Mouse (Mus musculus) right cerebral cortex, postnatal 10 days (tissue): Measurements from ENCODE around the gene Tas2r143.
A peak's percentile ranks its signal among the peaks of the same experiment; 100 is the strongest.

Experiments used
- DNase-seq, 2 experiments: peaks; one replicate each; pipeline ENCODE4 v3.0.0; 2021; ENCODE audit warnings: low spot score in 2 of 2

Gene Tas2r143

DNA sequence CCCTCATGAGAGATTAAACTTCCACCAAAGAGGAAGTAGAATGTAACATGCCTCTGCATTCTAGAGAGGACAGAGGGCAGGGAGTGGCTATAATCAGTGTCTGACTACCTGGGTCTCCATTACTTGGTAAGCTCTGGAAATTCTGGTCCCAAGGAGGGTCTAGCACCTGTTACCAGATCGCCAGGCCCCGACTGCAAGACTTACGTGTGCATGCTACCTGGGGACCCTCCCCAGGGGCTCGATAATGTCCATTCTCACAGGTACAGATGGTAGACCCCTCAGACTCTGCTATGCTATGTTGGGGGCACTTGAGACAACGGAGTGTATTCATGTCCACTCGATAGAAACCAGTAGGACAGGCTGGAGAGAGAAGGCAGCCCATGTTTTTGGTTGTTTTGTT, 34.8 kb upstream of the Tas2r143 start:
- no peak for DNase-seq

DNA sequence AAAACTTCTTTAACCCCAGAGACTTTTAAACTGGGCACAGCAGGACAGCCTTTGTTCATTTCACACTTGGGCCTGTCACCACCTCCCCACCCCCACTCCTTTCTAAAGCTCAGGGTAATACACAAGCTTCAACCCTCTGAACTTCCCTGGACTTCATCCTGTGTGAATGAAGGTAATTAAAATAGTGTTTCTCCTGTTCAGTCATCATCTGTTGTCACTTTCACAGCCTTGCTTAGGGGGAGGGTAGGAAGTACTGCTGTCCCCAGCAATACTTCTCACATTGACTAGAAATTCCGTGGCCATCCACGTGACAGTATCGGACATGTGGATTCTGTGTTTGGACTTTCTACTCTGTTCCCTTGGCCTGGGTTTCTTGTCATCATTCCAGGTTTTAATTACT, 30.2 kb upstream of the Tas2r143 start:
- no peak for DNase-seq

DNA sequence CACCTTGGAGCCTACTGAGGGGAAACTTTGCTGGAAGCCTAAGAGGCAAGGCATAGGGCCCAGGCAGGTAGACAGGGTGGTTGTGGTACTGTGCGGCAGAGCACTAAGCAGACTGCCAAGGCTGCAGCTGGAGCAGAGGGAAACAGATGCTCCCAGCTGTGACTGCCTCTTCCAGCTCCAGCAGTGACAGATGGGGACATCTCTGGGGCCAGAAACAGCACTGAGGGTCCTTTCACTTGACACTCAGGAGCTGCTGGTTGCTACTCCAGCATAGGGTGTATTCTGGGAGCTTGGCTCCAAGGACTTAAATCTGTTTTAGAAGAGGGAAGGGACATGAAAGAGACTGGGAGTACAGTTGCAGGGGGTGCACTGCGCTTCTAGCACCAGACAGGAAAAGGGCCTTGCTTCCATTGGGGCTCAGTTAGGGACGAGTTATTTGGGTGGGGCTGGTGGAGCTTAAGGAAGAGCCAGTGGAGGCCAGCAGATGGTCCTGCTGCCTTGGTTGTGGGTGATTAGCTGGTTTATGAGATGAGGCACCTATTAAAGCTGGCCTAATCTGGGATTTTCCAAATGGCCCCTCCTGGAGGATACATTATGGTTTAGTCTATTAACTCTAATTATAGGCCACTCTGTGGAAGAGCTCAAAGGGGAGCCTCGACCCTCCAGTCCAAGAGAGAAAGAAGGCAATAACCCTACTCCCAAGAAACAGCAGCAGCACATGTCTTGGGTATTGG, 29.2 kb upstream of the Tas2r143 start:
- DNase-seq: no peak

DNA sequence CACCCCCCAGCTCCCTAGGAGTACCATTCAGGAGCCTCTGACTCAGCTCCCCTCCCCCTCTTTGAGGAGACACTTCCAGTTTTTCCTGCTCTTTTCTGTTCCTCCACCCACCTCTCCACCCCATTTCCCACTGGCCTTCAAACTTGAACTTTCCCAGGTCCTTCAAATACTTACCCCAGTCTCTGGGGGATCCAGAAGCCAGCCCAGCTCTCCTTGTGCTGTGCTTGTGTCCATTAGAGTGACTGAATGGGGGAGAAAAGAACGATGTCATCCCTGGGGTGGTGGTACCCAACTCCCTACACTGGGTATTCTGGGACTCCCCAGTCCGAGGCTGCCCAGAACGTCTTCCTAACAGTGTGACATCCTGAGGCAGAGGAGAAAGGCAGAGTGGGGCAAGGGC, 28.0 kb upstream of the Tas2r143 start:
- no peak for DNase-seq

DNA sequence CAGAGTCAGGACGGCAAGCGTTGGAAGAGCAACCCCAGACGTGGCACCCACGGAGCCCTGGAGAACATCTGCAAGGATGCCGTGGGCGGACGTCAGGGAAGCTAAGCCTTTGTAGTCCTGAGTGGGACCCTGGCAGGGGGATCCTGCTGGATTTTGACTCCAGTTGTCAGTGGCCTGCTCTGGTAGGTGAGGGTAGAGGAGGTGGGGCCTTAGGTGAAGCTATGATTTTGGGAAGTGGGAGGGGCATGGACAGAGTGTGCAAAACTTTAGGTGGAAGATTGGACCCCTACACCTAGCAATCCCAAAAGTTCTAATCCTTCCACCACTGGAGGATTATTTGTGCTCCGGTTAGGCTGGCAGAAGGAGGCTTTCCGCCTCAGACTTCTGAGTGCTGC, 27.6 kb upstream of the Tas2r143 start:
- no peak for DNase-seq

DNA sequence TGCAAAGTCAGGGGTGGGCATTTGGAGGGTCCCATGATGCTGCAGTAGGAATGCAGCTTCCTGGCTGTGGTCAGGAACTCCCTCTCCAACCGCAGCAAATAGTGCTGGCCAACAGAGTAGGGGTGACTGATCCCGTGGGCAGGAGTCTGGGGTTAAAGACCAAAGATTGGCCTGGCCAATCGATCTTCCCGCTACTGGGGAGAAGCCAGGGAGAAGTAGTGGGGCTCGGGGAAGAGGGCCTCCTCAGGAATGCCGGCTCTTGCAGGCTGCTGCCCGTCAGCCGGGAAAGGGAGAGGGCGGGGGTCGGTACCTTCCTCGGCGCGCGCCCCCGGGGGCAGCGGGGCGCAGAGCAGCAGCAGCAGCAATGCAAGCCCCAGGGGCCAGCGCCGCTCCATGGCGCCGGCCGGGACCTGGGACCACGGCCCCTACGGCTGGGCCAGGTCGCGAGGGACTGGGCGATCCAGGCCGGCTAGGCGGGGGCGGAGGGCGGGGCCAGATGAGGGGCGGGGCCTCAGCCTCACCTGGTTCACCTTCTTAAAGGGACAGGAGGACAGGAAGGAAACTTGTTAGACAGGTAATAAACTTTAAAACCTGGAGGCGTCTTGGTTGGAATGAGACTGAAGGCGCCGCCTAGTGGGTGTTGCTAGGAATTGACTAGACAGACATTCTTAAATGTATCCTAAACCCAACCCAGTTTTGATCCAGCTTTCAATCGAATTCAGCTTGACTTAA, 27.1 kb upstream of the Tas2r143 start, which contains the start of gene Epha1:
TSS of gene Epha1 (minus strand) at position 453 of the 732 bp plus-strand sequence.
- peak in 1 of 2 experiments; percentile 80 for DNase-seq

DNA sequence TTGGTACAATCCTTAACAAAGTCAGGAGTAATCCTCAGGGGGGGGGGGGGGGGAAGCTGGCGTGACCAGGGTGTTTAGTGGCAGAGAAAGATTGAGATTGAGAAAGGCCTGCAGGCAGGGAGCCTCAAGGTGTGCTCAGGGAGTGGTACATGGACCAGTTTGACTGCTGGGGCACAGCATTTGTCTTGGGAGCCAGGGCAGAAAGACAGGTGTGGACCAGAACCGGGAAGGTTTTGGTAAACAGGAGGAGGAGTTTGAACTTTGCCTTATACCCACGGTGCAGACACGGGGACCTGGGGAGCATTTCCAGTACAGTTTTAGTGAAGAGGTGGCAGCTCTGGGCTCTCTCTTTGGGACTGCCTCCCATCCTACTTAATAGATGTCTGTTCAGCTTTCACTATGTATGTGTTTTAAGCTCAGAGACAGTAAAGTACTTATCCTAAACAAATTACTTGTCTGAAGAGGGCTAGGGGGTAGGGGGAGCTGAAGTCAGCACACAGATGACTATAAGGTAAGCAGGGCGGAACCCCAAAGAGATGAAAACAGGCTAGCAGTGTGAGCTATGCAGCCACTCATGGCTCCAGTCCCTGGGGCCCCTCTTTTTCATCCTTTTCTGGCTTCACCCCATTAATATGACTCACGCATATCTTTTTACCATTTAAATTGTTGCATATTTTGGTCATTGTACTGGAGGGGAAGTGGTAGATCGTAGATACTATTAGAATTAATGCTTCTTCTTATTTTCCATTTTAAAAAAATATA, 26.2 kb upstream of the Tas2r143 start:
- DNase-seq: no peak

DNA sequence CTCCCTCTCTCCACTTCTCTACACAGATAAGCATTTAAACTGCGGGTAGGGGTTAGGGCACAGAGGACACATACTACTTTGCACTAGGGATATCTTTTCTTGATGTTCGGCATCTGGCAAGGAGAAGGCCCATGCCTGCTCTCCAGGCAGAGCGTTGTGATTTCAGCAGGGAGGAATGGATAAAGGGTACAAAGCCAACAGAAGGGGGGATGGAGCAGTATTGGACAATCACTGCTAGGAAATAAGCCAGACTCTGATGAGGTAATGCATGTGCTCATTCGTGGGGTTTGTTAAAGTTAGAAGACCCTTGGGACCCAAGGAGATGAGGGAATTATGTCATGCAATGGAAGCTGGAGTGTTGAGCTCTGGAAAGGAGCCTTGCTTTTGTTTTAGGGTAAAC, 25.3 kb upstream of the Tas2r143 start:
- DNase-seq: no peak

DNA sequence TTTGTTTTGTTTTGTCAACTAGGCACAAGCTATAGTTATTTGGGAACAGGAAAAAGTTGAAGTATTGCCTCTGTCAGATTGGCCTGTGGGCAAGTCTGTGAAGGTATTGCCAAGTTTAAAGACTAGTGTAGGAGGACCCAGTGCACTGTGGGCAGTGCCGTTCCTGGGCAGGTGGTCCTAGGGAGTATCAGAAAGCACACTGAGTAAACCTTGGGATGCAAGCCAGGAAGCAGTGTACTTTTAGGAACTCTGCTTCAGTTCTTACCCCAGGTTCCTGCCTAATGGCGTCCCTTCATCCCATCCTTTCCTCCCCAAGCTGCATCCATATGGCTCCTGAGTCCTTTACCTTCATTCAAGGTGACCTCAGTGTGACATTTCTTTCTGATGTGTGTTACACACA, 24.9 kb upstream of the Tas2r143 start:
- no peak for DNase-seq

DNA sequence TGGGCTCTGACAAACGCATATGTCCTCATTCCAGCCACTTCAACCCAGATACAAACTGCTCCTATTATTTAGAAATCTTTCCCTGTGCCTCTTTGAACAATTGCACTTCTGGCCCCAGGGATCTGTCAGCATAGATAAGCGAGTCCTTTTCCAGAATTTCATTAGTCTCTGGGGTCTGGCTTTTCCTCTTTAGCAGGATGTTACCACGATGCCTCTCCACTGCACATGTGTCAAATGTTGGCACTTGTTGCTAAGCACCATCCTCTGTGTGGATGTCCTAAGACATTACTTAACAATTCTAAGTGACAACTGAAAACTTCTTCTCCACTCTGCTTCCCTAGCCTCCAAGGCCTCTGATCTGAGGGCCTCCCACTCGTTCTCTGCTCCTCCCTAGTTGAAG, 24.0 kb upstream of the Tas2r143 start:
- DNase-seq: no peak

DNA sequence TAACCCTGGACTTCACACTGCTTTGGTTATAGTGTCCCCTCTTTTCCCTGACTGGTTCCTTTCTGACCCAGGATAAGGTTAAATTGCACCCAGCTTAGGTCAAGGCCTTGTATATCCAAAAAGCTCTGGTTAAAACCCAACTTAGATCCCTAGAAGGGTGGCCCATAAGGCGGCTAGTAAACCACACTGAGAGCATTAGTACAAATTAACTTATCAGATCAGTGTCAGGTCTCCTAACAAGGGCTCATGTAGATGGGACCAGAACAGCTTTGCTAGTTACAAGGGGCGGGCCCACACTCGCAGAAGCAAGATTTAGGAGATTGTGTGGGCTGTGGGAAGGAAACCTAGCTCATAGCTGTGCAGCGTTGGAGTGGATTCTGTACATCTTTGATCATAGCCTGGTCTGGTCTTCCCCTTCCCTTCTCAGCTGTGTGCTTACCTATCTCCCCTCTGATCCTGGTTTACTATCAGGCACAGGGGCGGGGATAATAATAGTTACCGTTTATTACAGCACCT, 23.5 kb upstream of the Tas2r143 start:
- DNase-seq: no peak

DNA sequence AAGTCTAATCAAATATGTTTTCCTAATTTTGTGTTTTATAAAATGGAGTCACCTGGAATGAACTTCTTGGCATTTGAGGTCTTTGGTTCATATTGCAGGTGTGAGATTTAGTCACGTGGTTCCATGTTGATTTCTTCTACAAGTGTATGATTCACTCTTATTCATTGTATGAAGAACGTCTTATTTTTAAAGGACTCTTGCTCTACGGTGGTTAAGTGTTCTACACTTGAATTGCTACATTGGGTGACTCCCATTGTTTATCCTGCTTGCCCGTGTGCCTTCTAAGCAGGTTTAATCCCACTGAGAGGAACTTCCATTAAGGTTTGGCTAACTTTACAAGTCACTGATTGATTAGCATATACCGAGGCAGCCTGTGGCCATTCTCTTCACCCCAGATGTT, 22.8 kb upstream of the Tas2r143 start:
- DNase-seq: no peak

DNA sequence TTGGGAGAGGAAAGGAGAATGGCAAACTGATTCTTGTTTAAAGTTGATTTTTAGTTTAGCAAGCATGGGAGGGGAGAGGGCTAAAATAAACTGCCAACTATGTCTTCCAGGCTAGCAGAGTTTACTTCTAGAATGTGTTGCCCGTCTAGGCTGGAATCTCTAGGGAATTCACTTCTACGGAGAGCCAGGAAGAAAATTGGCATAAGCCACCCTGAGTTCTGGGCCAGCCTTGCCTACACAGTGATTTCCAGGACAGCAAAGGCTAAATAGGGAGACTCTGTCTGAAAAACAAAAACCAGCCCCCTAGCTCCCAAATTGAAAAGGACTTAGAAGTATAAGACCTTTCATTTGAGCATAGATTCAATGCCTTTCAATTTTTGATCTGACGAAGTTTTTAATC, 20.5 kb upstream of the Tas2r143 start:
- no peak for DNase-seq

DNA sequence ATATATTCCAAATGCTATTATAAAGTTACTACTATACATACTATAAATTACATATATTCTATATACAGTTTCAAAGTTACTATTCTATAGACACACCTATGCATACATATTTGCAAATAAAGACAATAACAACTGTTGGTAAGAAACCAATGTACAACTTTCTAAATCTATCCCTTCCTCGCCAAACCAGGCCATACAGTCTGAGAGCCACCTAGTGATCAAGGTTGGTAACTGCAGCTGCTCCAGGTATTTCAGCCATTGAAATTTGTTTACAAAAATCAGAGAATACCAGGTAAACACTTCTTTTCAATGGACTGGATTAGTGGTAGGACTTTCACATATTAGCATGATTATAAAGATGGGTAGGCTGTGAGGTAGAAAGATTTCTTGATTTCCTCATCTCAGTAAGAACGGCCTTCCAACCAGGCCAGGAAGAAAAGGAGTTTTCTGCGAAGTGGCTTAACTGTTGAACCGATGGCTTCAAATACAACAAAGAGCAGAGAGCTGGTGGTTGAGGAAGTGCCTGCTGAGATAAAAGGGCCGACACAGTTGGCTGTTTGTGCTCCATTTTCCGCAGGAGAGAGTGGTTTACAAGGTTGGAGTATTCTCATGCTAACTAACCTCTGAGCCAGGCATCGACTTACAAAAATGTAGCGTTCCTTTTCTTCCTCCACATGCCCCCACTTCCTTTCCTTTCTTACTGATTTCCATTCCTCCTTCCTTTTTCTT, 19.5 kb upstream of the Tas2r143 start:
- DNase-seq: no peak

DNA sequence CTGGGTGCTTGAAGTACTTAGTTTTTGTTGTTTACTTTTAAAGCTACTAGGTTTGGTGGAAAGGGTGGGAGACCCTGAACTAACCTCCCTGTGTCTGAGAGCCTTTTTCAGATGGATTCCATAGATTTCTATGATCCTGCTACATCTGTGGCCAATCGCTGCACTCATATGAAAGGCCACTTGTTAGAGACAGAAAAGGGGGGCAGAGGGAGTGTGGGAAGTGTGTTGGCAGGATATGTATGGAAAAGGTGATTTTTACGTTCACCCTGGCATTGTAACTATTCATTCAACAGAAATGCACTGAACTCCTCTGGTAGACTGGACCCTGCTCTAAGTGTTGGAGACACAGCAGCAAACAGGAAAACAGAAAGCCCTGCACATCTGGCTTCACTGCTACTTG, 18.8 kb upstream of the Tas2r143 start:
- no peak for DNase-seq

DNA sequence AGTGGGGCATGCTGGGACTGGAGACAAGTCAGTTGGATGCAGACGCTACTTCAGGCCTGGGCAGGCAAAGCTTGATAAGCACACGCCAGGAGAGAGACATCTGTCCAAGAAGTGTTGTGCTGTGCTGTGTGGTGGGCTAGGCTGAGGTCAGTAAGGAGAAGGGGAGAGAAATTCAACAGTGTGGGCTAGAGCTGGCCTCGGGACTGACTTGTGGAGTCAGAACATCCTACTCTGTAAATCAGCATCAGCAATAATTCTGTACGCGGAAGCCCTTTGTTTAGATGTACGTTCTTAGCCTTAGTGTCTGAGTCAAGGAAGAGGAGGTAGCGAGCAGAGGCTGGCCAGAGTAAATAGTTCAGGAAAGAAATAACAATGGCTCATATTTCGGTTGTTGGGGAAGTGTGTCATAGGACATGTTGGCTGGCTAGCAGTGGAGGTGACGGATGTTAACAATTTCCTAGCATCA, 18.1 kb upstream of the Tas2r143 start:
- no peak for DNase-seq

DNA sequence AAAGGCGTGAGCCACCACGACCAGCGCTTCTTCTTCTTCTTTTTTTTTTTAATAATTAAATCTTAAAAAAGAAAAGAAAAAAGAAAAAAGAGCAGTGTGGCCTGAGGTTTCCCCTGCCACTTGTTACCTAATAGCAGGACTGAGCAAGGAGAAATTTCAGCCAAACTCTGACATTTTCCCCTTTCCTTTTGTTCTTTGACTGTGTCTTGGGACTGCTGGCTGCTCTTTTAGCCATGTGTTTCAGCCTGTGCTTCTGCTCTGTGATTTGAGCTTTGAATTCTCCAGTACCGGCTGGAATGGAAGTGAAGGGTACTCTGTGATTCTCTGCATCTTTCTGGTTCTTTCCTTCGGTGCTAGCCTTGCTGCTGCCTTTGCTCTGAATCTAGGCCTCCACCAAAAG, 16.7 kb upstream of the Tas2r143 start:
- DNase-seq: no peak

DNA sequence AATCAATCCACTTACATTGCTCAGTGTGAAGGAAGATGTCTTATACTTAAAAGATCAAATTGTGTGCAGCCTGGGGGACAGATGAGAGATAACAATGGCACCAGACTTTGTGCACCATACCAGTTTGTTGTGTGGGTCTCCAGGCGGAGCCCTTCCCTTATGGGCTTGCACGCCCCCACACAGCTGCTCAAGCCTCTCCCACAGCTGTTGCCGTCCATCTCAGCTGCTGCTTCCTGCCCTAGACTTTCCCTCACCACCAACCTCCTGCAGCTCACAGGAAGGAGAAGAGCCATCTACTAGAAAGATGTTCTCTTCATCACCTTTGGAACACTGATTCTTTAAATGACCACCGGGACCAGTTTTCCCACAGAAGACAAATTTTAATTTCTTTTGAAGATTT, 14.4 kb upstream of the Tas2r143 start:
- no peak for DNase-seq

DNA sequence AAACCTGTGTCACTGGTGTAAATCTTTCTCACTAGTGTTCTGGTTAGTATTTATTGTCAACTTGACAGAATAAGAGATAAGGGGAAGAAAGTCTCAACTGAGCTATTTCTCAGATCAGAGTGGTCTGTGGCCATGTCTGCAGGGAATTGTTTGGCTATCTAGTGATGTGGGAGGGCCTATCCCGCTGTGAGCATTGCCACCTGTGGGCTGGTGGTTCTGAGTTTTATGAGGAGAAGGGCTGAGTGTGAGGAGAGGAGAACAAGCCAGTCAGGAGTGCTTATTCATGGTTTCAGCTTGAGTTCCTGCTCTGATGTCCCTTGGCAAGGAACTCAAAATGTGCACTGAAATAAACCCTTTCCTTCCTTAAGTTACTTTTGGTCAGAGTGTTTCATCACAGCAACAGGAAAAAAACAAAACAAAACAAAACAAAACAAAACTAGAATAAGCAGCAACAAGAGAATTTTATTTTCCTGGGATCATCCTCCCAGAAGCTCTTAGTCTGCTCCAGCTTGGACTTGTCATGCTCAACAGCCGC, 8.2 kb upstream of the Tas2r143 start:
- no peak for DNase-seq

DNA sequence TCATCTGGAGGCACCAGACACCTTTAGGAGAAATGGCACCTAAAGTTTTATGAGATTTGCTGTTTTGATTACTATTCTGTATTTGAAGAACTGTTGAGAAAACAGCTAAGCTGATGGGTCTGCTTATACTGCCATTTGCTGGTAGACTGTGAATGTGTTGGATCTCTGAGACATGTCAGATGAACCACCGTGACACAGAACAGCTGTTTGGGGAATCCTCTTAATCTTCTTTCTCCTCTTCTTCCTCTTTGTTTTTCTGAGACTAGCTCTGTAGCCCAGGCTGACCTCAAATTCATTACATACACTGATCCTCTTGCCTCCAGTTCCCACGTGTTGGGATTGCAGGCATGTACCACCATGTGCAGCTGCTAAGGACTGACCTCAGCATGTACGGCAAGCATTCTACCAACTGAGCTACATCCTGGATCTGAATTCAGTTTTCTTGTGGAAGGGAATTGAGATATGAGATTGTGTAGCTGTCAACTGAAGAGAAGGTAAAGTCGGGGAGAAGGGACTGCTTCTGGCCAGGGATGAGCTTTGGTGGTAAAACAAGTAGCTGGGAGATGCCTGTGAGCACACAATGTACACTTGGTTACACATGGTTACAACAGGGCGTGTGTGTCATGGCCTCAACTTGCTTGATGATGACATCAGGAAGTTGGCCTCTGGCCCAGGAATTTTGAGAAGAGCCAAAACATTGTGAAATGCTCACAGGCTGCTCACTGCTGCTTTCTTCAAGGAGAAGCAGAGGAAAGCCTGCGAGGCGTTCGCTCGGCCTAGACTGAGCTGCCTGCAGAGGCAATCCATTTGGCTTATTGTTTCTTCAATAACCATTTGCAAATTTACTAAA, 3.9 kb upstream of the Tas2r143 start:
- DNase-seq: peak; percentile 26 to 35
